23 mouse cellular contexts compared by ENCODE assay signal in the genomic region with DNA sequence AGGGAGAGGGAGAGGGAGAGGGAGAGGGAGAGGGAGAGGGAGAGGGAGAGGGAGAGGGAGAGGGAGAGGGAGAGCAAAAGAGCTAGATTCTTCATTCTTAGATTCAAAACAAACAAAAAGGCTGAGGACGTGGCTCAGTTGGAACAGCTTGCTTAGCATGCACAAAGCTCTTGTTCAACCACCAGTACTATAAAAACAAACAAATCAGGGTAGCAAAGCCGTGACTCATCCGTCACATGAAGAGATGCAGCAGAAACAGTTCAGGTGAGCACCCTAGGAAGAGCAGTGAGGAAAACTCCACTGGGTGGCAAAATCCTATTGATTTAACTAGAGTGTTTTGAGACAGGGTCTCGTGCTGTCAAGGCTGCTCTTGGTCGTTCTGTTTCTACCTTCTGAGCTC. TPM values are rescaled to one million over a fixed set of nuclear protein-coding genes. Genes with fewer than 3 reads are reported as not detected.
A peak's percentile ranks its signal among the peaks of the same experiment; 100 is the strongest.
DNase-seq lines count a peak whose midpoint lies in the region; ATAC-seq lines count a peak whose summit lies in the region.
"Had no signal": no experiment of that assay in that cellular context is flagged by ENCODE, and none has a peak within 500 bp of the region (broad histone marks: within the 10 kb centered on the region; RNA-seq: fewer than 3 reads in every experiment).

No protein-coding gene starts in this region.

- H3K27ac ChIP-seq in embryonic facial prominence, embryonic 14.5 days (replicated peaks; ENCODE audit: low read depth, low read length), result no peak overlapping the region
- no peak overlapping the region for H3K27ac ChIP-seq in embryonic facial prominence, embryonic 10.5 days (replicated peaks)
- H3K27ac ChIP-seq: embryonic facial prominence, embryonic 12.5 days; forebrain, embryonic 13.5 days; heart, embryonic 13.5 days; hindbrain, embryonic 12.5 days had no signal

- H3K4me1 ChIP-seq in embryonic facial prominence, embryonic 14.5 days (ENCODE audit: control insufficient read depth, insufficient read depth, low read length), result no peaks in the 10 kb centered on the region
- no peaks in the 10 kb centered on the region for H3K4me1 ChIP-seq in embryonic facial prominence, embryonic 10.5 days
- H3K4me1 ChIP-seq: embryonic facial prominence, embryonic 12.5 days; forebrain, embryonic 13.5 days; hindbrain, embryonic 12.5 days had no signal

- peak; percentile 26 for DNase-seq in embryonic facial prominence, embryonic 14.5 days (ENCODE audit: low spot score)
- no peak for DNase-seq in embryonic facial prominence, embryonic 10.5 days (ENCODE audit: low spot score)
- DNase-seq in lung, postnatal 36 days, result peak; percentile 60
- DNase-seq in lung, postnatal 14 days, result no peak
- DNase-seq in brain, adult 2 months (ENCODE audit: low read depth, low spot score), result peak; percentile 21
- no peak for DNase-seq in right cerebral cortex, postnatal 14 days
- DNase-seq: adrenal gland, adult 8-10 months; adrenal gland, postnatal 36 days; cerebellum, adult 11 months; cerebellum, adult 8-10 months; cerebellum, postnatal 14 days; embryo, embryonic 11 days; forebrain, postnatal 0 days; gastrocnemius, postnatal 14 days; heart, postnatal 4 days had no signal

- H3K9me3 ChIP-seq in embryonic facial prominence, embryonic 14.5 days (ENCODE audit: control insufficient read depth, low read length), result no peaks in the 10 kb centered on the region
- H3K9me3 ChIP-seq in embryonic facial prominence, embryonic 10.5 days, result no peaks in the 10 kb centered on the region
- H3K9me3 ChIP-seq: embryonic facial prominence, embryonic 12.5 days; forebrain, embryonic 13.5 days; heart, embryonic 13.5 days; hindbrain, embryonic 12.5 days had no signal

- H3K9ac ChIP-seq in embryonic facial prominence, embryonic 14.5 days (ENCODE audit: low read depth, low read length), result no peak overlapping the region
- H3K9ac ChIP-seq: embryonic facial prominence, embryonic 12.5 days; forebrain, embryonic 13.5 days; forebrain, postnatal 0 days; heart, embryonic 13.5 days; hindbrain, embryonic 12.5 days had no signal

- WGBS in embryonic facial prominence, embryonic 14.5 days, result 51% methylated on average over 5 of the region's 5 CpGs
- 56% methylated on average over 5 of the region's 5 CpGs for WGBS in embryonic facial prominence, embryonic 10.5 days

- no peak overlapping the region for H3K4me3 ChIP-seq in embryonic facial prominence, embryonic 14.5 days (ENCODE audit: low read depth, low read length)
- H3K4me3 ChIP-seq in embryonic facial prominence, embryonic 10.5 days, result no peak overlapping the region
- H3K4me3 ChIP-seq: embryonic facial prominence, embryonic 12.5 days; forebrain, embryonic 13.5 days; heart, embryonic 13.5 days; hindbrain, embryonic 12.5 days had no signal

- H3K4me2 ChIP-seq in embryonic facial prominence, embryonic 14.5 days (ENCODE audit: low read depth, low read length), result no peak overlapping the region
- H3K4me2 ChIP-seq: embryonic facial prominence, embryonic 12.5 days; forebrain, embryonic 13.5 days; heart, embryonic 13.5 days; hindbrain, embryonic 12.5 days had no signal

- no peaks in the 10 kb centered on the region for H3K27me3 ChIP-seq in embryonic facial prominence, embryonic 14.5 days (replicated peaks; ENCODE audit: control insufficient read depth, insufficient read depth, low read length)
- H3K27me3 ChIP-seq in embryonic facial prominence, embryonic 10.5 days (replicated peaks; ENCODE audit: low read depth, poor library complexity, severe bottlenecking), result no peaks in the 10 kb centered on the region
- H3K27me3 ChIP-seq: CH12.LX; embryonic facial prominence, embryonic 12.5 days; forebrain, embryonic 13.5 days; heart, embryonic 13.5 days; hindbrain, embryonic 12.5 days had no signal

- no peaks in the 10 kb centered on the region for H3K36me3 ChIP-seq in embryonic facial prominence, embryonic 14.5 days (ENCODE audit: control insufficient read depth, insufficient read depth, low read length)
- no peaks in the 10 kb centered on the region for H3K36me3 ChIP-seq in embryonic facial prominence, embryonic 10.5 days (replicated peaks)
- H3K36me3 ChIP-seq: embryonic facial prominence, embryonic 12.5 days; heart, embryonic 13.5 days; hindbrain, embryonic 12.5 days had no signal

- ATAC-seq in embryonic facial prominence, embryonic 14.5 days (ENCODE audit: low read depth), result no peak
- ATAC-seq in granulocyte monocyte progenitor cell, adult 5-6 weeks (replicated peaks; ENCODE audit: poor library complexity, severe bottlenecking), result no peak
- ATAC-seq: forebrain, embryonic 13.5 days; forebrain, postnatal 0 days; hindbrain, embryonic 16.5 days; inflammation-experienced regulatory T-cells, adult 6 months had no signal

RNA-seq across cellular contexts. Expression of gene Crebl2, which starts 10.2 kb away (rescaled TPM):
- 1.9 and 2.0 TPM in 2 replicates for polyA plus RNA-seq in embryonic facial prominence, embryonic 14.5 days (2014; fragmentation: Nextera tagmentation; extraction: Ambion mirVana)
- 1.2 TPM in 2 replicates for polyA plus RNA-seq in embryonic facial prominence, embryonic 10.5 days (2016; fragmentation: Nextera tagmentation; extraction: Ambion mirVana)
- total RNA-seq in granulocyte monocyte progenitor cell, adult 5-6 weeks (2014; fragmentation: Nextera tagmentation), result 2.5 and 5.7 TPM in 2 replicates
- total RNA-seq in granulocyte monocyte progenitor cell, adult 5-6 weeks (2017), result 2.8 and 5.6 TPM in 2 replicates

RNA-seq across cellular contexts. Expression of gene Dusp16, which starts 27.3 kb away (rescaled TPM):
- polyA plus RNA-seq in embryonic facial prominence, embryonic 14.5 days (2014; fragmentation: Nextera tagmentation; extraction: Ambion mirVana), result 18.2 and 21.1 TPM in 2 replicates
- polyA plus RNA-seq in embryonic facial prominence, embryonic 10.5 days (2016; fragmentation: Nextera tagmentation; extraction: Ambion mirVana), result 11.9 TPM in 2 replicates
- total RNA-seq in granulocyte monocyte progenitor cell, adult 5-6 weeks (2014; fragmentation: Nextera tagmentation), result 2.3 and 3.5 TPM in 2 replicates
- 0.21 and 5.8 TPM in 2 replicates for total RNA-seq in granulocyte monocyte progenitor cell, adult 5-6 weeks (2017)

Comparison
In these comparisons a context has a peak if more than half of its experiments do, and no peak if none do; other contexts are left out.
1. DNase-seq: peak in embryonic facial prominence, embryonic 14.5 days (single experiment), lung, postnatal 36 days (single experiment) and brain, adult 2 months (single experiment); none in embryonic facial prominence, embryonic 10.5 days (single experiment), lung, postnatal 14 days (single experiment) and right cerebral cortex, postnatal 14 days (single experiment).